In genomic region chr2:167374191-167374805, GRCm38 (mm10) we compare ENCODE assay signal across 19 mouse cellular contexts. TPM values are rescaled to one million over a fixed set of nuclear protein-coding genes. Genes with fewer than 3 reads are reported as not detected.
A peak's percentile ranks its signal among the peaks of the same experiment; 100 is the strongest.
DNase-seq lines count a peak whose midpoint lies in the region; ATAC-seq and TF ChIP-seq lines count a peak whose summit lies in the region.
"Had no signal": no experiment of that assay in that cellular context is flagged by ENCODE, and none has a peak within 500 bp of the region (broad histone marks: within the 10 kb centered on the region; RNA-seq: fewer than 3 reads in every experiment).

No protein-coding gene starts in this region.

- no peaks in the 10 kb centered on the region for H3K27me3 ChIP-seq in hindbrain, postnatal 0 days (ENCODE audit: insufficient read depth, low read length)
- H3K27me3 ChIP-seq in forebrain, embryonic 11.5 days (ENCODE audit: control insufficient read depth, insufficient read depth, low read length): no peaks in the 10 kb centered on the region
- H3K27me3 ChIP-seq: hindbrain, embryonic 15.5 days; intestine, embryonic 15.5 days; midbrain, embryonic 15.5 days had no signal

- no peak for DNase-seq in frontal cortex, postnatal 25 days (ENCODE audit: low spot score in 2 of 2)
- DNase-seq in right cerebral cortex, adult 2 months (ENCODE audit: low spot score in 2 of 2): peak; percentile 30 to 33
- DNase-seq in right cerebral cortex, postnatal 14 days: no peak
- no peak for DNase-seq in hindbrain, postnatal 0 days (ENCODE audit: low spot score)
- DNase-seq in forebrain, embryonic 11.5 days (ENCODE audit: low spot score): no peak
- DNase-seq: adrenal gland, adult 8-10 months; gastrocnemius, postnatal 14 days; kidney, postnatal 25 days; layer of hippocampus, postnatal 36 days; lung, postnatal 4 days had no signal

- H3K4me2 ChIP-seq in hindbrain, postnatal 0 days (ENCODE audit: low read depth, low read length): no peak overlapping the region
- no peak overlapping the region for H3K4me2 ChIP-seq in forebrain, embryonic 11.5 days (ENCODE audit: low read depth, low read length, severe bottlenecking)
- H3K4me2 ChIP-seq: heart, embryonic 11.5 days; hindbrain, embryonic 15.5 days; intestine, embryonic 15.5 days; midbrain, embryonic 15.5 days had no signal

- 95% methylated on average over 12 of the region's 12 CpGs for WGBS in macrophage (ENCODE audit: missing documents)
- WGBS in hindbrain, postnatal 0 days: 93% methylated on average over 12 of the region's 12 CpGs
- WGBS in forebrain, embryonic 11.5 days: 94% methylated on average over 12 of the region's 12 CpGs

- H3K9ac ChIP-seq in hindbrain, postnatal 0 days (replicated peaks; ENCODE audit: low read length): no peak overlapping the region
- no peak overlapping the region for H3K9ac ChIP-seq in forebrain, embryonic 11.5 days (ENCODE audit: low read length)
- H3K9ac ChIP-seq: hindbrain, embryonic 15.5 days; intestine, embryonic 15.5 days; midbrain, embryonic 15.5 days had no signal

- no peaks in the 10 kb centered on the region for H3K9me3 ChIP-seq in hindbrain, postnatal 0 days (ENCODE audit: low read length)
- no peaks in the 10 kb centered on the region for H3K9me3 ChIP-seq in forebrain, embryonic 11.5 days (ENCODE audit: control insufficient read depth, low read length)
- H3K9me3 ChIP-seq: hindbrain, embryonic 15.5 days; intestine, embryonic 15.5 days; midbrain, embryonic 15.5 days had no signal

- no peak for TF ChIP-seq CTCF in hindbrain, postnatal 0 days (IDR thresholded peaks at IDR 0.05; ENCODE audit: low read depth)

- ATAC-seq in frontal cortex, adult (ENCODE audit: low TSS enrichment): 0 out of 2 replicates have a peak, but pooled peaks have one; percentile 55
- no peak for ATAC-seq in hindbrain, postnatal 0 days
- no peak for ATAC-seq in forebrain, embryonic 11.5 days (replicated peaks; ENCODE audit: low FRiP score)
- ATAC-seq: activated CD4-positive, CD25-positive, alpha-beta regulatory T cell, adult 4 months; forebrain, embryonic 14.5 days; intestine, embryonic 15.5 days; midbrain, embryonic 15.5 days had no signal

- 0 out of 2 replicates have a peak, but pooled peaks cover 6% of the 10 kb centered on the region for H3K4me1 ChIP-seq in hindbrain, postnatal 0 days (ENCODE audit: insufficient read depth, low read length)
- H3K4me1 ChIP-seq in forebrain, embryonic 11.5 days (replicated peaks; ENCODE audit: control insufficient read depth, insufficient read depth, low read length): no peaks in the 10 kb centered on the region
- H3K4me1 ChIP-seq: hindbrain, embryonic 15.5 days; midbrain, embryonic 15.5 days had no signal

- H3K4me3 ChIP-seq in macrophage (ENCODE audit: inconsistent target): no peak overlapping the region
- H3K4me3 ChIP-seq in hindbrain, postnatal 0 days (ENCODE audit: low read length): no peak overlapping the region
- H3K4me3 ChIP-seq in forebrain, embryonic 11.5 days (ENCODE audit: low read depth, low read length): no peak overlapping the region
- H3K4me3 ChIP-seq: hindbrain, embryonic 15.5 days; intestine, embryonic 15.5 days; layer of hippocampus, adult 2 months; midbrain, embryonic 15.5 days had no signal

- peak overlapping the region; percentile 90 for H3K27ac ChIP-seq in macrophage
- no peak overlapping the region for H3K27ac ChIP-seq in hindbrain, postnatal 0 days
- no peak overlapping the region for H3K27ac ChIP-seq in forebrain, embryonic 11.5 days (ENCODE audit: low read depth, low read length)
- H3K27ac ChIP-seq: hindbrain, embryonic 15.5 days; intestine, embryonic 15.5 days; layer of hippocampus, adult 2 months; midbrain, embryonic 15.5 days had no signal

- H3K79me2 ChIP-seq in macrophage (ENCODE audit: inconsistent target): no peaks in the 10 kb centered on the region

- no peaks in the 10 kb centered on the region for H3K36me3 ChIP-seq in macrophage (ENCODE audit: inconsistent target)
- H3K36me3 ChIP-seq in hindbrain, postnatal 0 days (ENCODE audit: insufficient read depth, low read length): no peaks in the 10 kb centered on the region
- no peaks in the 10 kb centered on the region for H3K36me3 ChIP-seq in forebrain, embryonic 11.5 days (ENCODE audit: control insufficient read depth, insufficient read depth, low read length)
- H3K36me3 ChIP-seq: hindbrain, embryonic 15.5 days; intestine, embryonic 15.5 days; midbrain, embryonic 15.5 days had no signal

RNA-seq across cellular contexts. Expression of gene B4galt5, which starts 25.3 kb away (rescaled TPM):
- 100 to 1,000 TPM; 105 to 608 (median 250) TPM for total RNA-seq in macrophage (2018; cell fraction: chromatin; rRNA removed)
- 100 to 1,000 TPM in 24 of 26 experiments, 10 to 100 TPM in 2; 82.2 to 467 (median 135) TPM for total RNA-seq in macrophage (2018; cell fraction: cytosol; rRNA removed)
- total RNA-seq in macrophage (2018; cell fraction: nucleus; rRNA removed): 100 to 1,000 TPM; 170 to 581 (median 315) TPM
- polyA plus RNA-seq in macrophage (2018): 64.6 to 115 TPM (median 81.1 TPM) in 3 replicates
- total RNA-seq in hindbrain, postnatal 0 days (2014; rRNA removed): 60.5 and 67.5 TPM in 2 replicates
- polyA plus RNA-seq in hindbrain, postnatal 0 days (2015; fragmentation: Nextera tagmentation; extraction: Ambion mirVana): 28.9 and 31.5 TPM in 2 replicates
- 17.5 and 19.2 TPM in 2 replicates for polyA plus RNA-seq in forebrain, embryonic 11.5 days (2014; fragmentation: Nextera tagmentation; extraction: Ambion mirVana)

RNA-seq across cellular contexts. Expression of gene Slc9a8, which starts 47.2 kb away (rescaled TPM):
- 100 to 1,000 TPM; 151 to 296 (median 212) TPM for total RNA-seq in macrophage (2018; cell fraction: chromatin; rRNA removed)
- total RNA-seq in macrophage (2018; cell fraction: cytosol; rRNA removed): 10 to 100 TPM; 11.3 to 25.3 (median 16.9) TPM
- 100 to 1,000 TPM in 23 of 26 experiments, 10 to 100 TPM in 3; 82.7 to 162 (median 126) TPM for total RNA-seq in macrophage (2018; cell fraction: nucleus; rRNA removed)
- polyA plus RNA-seq in macrophage (2018): 16.4 to 30.0 TPM (median 19.1 TPM) in 3 replicates
- total RNA-seq in hindbrain, postnatal 0 days (2014; rRNA removed): 41.8 and 43.1 TPM in 2 replicates
- polyA plus RNA-seq in hindbrain, postnatal 0 days (2015; fragmentation: Nextera tagmentation; extraction: Ambion mirVana): 17.4 and 17.9 TPM in 2 replicates
- polyA plus RNA-seq in forebrain, embryonic 11.5 days (2014; fragmentation: Nextera tagmentation; extraction: Ambion mirVana): 23.9 and 24.3 TPM in 2 replicates

Comparison
In these comparisons a context has a peak if more than half of its experiments do, and no peak if none do; other contexts are left out.
1. DNase-seq: peak in right cerebral cortex, adult 2 months (2 of 2); none in frontal cortex, postnatal 25 days (0 of 2), right cerebral cortex, postnatal 14 days (single experiment), hindbrain, postnatal 0 days (single experiment) and forebrain, embryonic 11.5 days (single experiment).